Mouse (Mus musculus): Measurements from ENCODE around the gene Usp18. TPM values are rescaled to one million over a fixed set of nuclear protein-coding genes. Genes with fewer than 3 reads are reported as not detected.

Gene Usp18
- 5.1 TPM for polyA plus RNA-seq (2014; fragmentation: Illumina TruSeq; extraction: RNeasy Lipid Tissue Mini Kit (QIAGEN cat#74804); ENCODE audit: low read depth, low replicate concordance)

GRCm38 (mm10) chr6:121245127-121246036, at the start of gene Usp18:
Gene Usp18 (plus strand): TSS chr6:121245906.

GRCm38 (mm10) chr6:121210149-121210925, 35.4 kb upstream of the Usp18 start, which contains the start of gene Tuba8:
Gene Tuba8 (plus strand): TSS chr6:121210696.

GRCm38 (mm10) chr6:121299954-121300353, 54.2 kb downstream of the Usp18 start, which contains the start of gene Slc6a13:
Gene Slc6a13 (plus strand): TSS chr6:121300227.

Other genes with a start within 250 kb of the Usp18 start
- 69.1 TPM for gene Mical3, start 114.9 kb upstream of the Usp18 start, polyA plus RNA-seq (2014; fragmentation: Illumina TruSeq; extraction: RNeasy Lipid Tissue Mini Kit (QIAGEN cat#74804); ENCODE audit: low read depth, low replicate concordance)
- 6.2 TPM for gene Pex26, start 62.2 kb upstream of the Usp18 start, polyA plus RNA-seq (2014; fragmentation: Illumina TruSeq; extraction: RNeasy Lipid Tissue Mini Kit (QIAGEN cat#74804); ENCODE audit: low read depth, low replicate concordance)
- gene Tuba8, start 35.2 kb upstream of the Usp18 start, polyA plus RNA-seq (2014; fragmentation: Illumina TruSeq; extraction: RNeasy Lipid Tissue Mini Kit (QIAGEN cat#74804); ENCODE audit: low read depth, low replicate concordance), result 123 TPM
- 0.29 TPM for gene Slc6a13, start 54.3 kb downstream of the Usp18 start, polyA plus RNA-seq (2014; fragmentation: Illumina TruSeq; extraction: RNeasy Lipid Tissue Mini Kit (QIAGEN cat#74804); ENCODE audit: low read depth, low replicate concordance)
- not detected for gene Slc6a12, start 97.2 kb downstream of the Usp18 start, polyA plus RNA-seq (2014; fragmentation: Illumina TruSeq; extraction: RNeasy Lipid Tissue Mini Kit (QIAGEN cat#74804); ENCODE audit: low read depth, low replicate concordance)
- gene Iqsec3, start 227.8 kb downstream of the Usp18 start, polyA plus RNA-seq (2014; fragmentation: Illumina TruSeq; extraction: RNeasy Lipid Tissue Mini Kit (QIAGEN cat#74804); ENCODE audit: low read depth, low replicate concordance), result 0.60 TPM

Data from heart, adult 10 weeks (tissue).